Mouse (Mus musculus) CD4-positive, CD25-positive, alpha-beta regulatory T cell, adult 4 months (primary cell): ENCODE data around the gene Htr6. TPM values are rescaled to one million over a fixed set of nuclear protein-coding genes. Genes with fewer than 3 reads are reported as not detected.

Source experiments
- polyA plus RNA-seq, 2 experiments: library from polyadenylated mRNA; unstranded; fragments of 100-300 nt; shearing (Covaris generic); gene quantifications; one replicate each; pipeline ENCODE4 v1.2.1; 2017

The Htr6 gene
- polyA plus RNA-seq, 2 experiments from 2014 or later: not detected

Other genes with a start within 250 kb of the Htr6 start
- gene Pla2g5, start 212.1 kb downstream of the Htr6 start, polyA plus RNA-seq: not detected
- gene Gm13030, start 201.6 kb downstream of the Htr6 start, polyA plus RNA-seq: not detected
- gene Pla2g2e, start 197.6 kb downstream of the Htr6 start, polyA plus RNA-seq: not detected
- under 1 TPM in 1 of 2 experiments, not detected in 1; 0.62 TPM for gene Otud3, start 161.6 kb downstream of the Htr6 start, polyA plus RNA-seq
- not detected for gene Rnf186, start 108.5 kb downstream of the Htr6 start, polyA plus RNA-seq
- gene Tmco4, start 102.7 kb downstream of the Htr6 start, polyA plus RNA-seq: 10 to 100 TPM; 22.5 to 44.8 TPM
- gene Nbl1, start 17.4 kb upstream of the Htr6 start, polyA plus RNA-seq: under 1 TPM; 0.46 to 0.78 TPM
- gene Minos1, start 55.5 kb upstream of the Htr6 start, polyA plus RNA-seq: 100 to 1,000 TPM; 277 to 314 TPM
- 100 to 1,000 TPM; 479 to 616 TPM for gene Capzb, start 117.3 kb upstream of the Htr6 start, polyA plus RNA-seq
- 10 to 100 TPM; 10.4 to 10.8 TPM for gene Pqlc2, start 235.1 kb upstream of the Htr6 start, polyA plus RNA-seq
- 1 to 10 TPM; 9.1 TPM for gene Akr7a5, start 235.2 kb upstream of the Htr6 start, polyA plus RNA-seq